Mouse (Mus musculus): ENCODE data around the gene Gtf2h1.

Gene Gtf2h1

DNA sequence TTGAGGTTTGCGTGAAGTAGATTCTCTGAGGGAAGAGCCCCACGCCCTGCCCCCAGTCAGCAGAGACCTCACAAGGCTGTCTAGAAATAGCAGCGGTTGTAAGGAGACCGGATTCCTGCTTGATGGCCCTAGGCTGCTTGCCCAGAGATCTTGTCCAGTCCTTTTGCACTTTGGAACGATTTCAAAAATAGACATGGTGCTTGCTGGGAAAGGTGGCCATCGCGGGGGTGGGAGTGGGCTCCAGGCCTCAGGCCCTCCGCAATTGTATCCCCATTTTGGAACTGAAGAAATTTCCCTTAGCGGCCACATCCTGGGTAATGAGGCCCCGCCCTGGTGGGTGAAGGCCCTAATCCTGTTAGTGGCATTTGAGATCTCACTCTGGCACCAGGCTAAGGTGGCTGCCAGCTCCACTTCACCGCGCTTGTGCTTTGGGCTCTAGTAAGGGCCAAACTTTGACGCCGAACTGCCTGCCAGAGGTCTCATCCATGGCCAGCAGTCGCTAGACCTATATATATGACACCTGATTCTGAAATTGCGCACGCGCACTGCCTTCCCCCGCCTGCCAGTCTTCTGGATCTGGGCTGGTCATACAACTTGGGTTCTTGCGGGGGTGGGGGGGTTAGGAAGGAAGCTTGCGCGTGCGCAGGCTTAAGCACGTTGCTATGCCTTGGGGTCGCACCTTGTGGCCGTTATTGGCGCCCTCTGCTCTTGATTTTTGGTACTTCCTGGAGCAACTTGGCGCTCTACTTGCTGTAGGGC is 50.8 kb downstream of the Gtf2h1 start:
- in situ Hi-C loops (cut with MboI; ENCODE audit: low sequenced_read_pairs), result no loop called here

GRCm38 (mm10) chr7:46849287-46849686 is 53.4 kb downstream of the Gtf2h1 start:
- in situ Hi-C loops (cut with MboI; ENCODE audit: low sequenced_read_pairs), result no loop called here

DNA sequence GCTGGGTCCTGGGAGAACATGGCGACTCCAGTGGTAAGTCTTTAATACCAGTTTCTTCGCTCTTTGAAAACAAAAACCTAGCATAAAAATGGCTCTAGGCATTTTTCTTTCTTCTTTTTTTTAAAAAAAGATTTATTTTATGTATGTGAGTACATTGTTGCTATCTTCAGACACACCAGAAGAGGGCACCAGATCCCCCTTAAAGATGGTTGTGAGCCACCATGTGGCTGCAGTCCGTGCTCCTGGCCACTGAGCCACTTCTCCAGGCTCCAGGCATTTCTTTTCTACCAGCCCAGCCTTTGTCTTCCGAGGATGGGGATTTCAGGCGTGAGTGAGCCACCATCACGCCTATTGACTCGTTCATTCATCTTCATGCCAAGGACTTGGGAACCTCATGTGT is 55.1 kb downstream of the Gtf2h1 start:
- in situ Hi-C loops (cut with MboI; ENCODE audit: low sequenced_read_pairs), result no loop called here

DNA sequence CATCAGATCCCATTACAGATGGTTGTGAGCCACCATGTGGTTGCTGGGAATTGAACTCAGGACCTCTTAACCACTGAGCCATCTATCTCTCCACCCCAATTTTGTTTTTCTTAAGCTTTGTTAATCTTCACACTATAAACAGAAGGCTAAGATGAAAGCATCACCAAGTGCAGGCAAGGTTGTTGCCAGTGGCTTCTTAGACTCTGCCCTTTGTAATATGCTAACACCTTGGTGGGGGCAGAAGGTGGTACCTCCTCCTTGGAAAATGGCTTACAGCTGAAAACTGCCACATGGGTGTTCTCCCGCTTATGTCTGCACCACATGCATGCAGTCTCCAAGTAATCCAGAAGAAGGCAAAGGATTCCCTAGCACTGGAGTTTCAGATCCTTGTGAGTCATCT is 56.8 kb downstream of the Gtf2h1 start:
- in situ Hi-C loops (cut with MboI; ENCODE audit: low sequenced_read_pairs), result no loop called here

GRCm38 (mm10) chr7:46853365-46853764 is 57.5 kb downstream of the Gtf2h1 start:
- in situ Hi-C loops (cut with MboI; ENCODE audit: low sequenced_read_pairs), result no loop called here

- in situ Hi-C loops (cut with MboI; ENCODE audit: low sequenced_read_pairs), result no loop called here
These were observed 60.1 kb downstream of the Gtf2h1 start for GRCm38 (mm10) chr7:46855866-46856560.

DNA sequence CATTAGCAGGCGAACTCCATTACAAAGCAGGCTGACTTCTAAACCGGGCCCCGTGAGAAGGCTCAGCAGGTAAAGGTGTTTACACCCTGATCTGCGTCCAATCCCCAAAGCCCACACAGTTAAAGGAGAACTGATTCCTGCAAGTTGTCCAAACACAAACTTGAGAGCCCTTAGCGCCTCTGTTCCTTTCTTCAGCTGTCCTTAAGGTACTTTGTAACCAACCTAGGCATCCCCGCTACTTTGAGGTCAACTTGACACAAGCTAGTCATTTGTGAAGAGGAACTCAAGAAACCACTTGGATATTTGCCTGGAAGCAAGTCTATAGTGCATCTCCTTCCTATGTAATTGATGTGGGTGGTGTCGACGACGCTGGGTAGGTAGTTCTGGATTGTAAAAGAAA is 61.5 kb downstream of the Gtf2h1 start:
- in situ Hi-C loops (cut with MboI; ENCODE audit: low sequenced_read_pairs), result no loop called here

- in situ Hi-C loops (cut with MboI; ENCODE audit: low sequenced_read_pairs), result no loop called here
These were observed 63.1 kb downstream of the Gtf2h1 start for GRCm38 (mm10) chr7:46859031-46859430.

GRCm38 (mm10) chr7:46860996-46861395 is 65.1 kb downstream of the Gtf2h1 start, which contains the start of gene Ldhc:
Gene Ldhc, plus strand, starts transcription at chr7:46861203.
- in situ Hi-C loops (cut with MboI; ENCODE audit: low sequenced_read_pairs), result no loop called here

GRCm38 (mm10) chr7:46871988-46872387 is 76.1 kb downstream of the Gtf2h1 start:
- in situ Hi-C loops (cut with MboI; ENCODE audit: low sequenced_read_pairs), result no loop called here

Data from CH12F3 (cell line).